Mouse (Mus musculus): ENCODE results near the gene Hmg20a. TPM values are rescaled to one million over a fixed set of nuclear protein-coding genes. Genes with fewer than 3 reads are reported as not detected.
"Not testable (repeated sequence)": the region's sequence is repeated elsewhere in the genome, so short reads cannot be mapped to it uniquely, and the experiment has no call there.

The Hmg20a gene
- total RNA-seq, 2 experiments from 2014 or later: 55.8 to 59.0 TPM

DNA sequence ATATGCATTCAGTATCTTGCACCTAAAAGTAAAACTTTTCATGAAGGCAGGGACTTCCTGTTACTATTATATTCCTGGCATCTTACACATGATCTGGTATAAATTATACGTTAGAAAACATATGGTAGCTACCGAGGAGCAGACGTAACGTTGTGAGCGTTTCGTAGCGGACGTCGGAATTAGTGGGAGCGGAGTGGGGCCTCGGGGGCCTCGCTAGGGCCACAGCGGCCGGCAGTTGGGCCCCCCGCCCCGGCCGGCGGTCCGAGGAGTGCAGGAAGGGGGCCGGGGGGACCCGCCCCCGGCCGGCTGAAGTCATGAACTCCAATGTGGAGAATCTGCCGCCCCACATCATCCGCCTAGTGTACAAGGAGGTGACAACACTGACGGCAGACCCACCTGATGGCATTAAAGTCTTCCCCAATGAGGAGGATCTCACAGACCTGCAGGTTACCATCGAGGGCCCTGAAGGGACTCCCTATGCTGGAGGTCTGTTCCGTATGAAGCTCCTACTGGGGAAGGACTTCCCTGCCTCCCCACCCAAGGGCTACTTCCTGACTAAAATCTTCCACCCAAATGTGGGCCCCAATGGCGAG is 19.0 kb downstream of the Hmg20a start:
- DNase-seq (ENCODE audit: low spot score in 2 of 2): not testable (repeated sequence)

DNA sequence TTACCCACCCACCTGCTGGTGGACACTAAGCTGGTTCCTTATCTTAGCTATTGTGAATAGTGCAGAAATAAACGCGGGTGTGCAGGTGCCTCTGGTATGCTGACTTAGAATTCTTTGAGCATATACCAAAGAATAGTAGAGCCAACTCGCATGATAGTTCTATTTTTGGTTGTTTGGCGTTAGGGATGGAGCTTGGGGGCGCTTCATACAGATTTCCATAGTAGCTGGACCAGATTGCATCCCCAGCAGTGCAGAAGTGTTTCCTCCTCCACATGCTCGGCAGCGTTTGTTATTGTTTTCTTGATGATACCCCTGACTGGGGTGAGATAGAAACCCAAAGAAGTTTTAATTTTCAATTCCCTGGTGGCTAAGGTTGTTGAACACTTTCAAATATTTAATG is 21.3 kb downstream of the Hmg20a start:
- DNase-seq (ENCODE audit: low spot score in 2 of 2): no peak

DNA sequence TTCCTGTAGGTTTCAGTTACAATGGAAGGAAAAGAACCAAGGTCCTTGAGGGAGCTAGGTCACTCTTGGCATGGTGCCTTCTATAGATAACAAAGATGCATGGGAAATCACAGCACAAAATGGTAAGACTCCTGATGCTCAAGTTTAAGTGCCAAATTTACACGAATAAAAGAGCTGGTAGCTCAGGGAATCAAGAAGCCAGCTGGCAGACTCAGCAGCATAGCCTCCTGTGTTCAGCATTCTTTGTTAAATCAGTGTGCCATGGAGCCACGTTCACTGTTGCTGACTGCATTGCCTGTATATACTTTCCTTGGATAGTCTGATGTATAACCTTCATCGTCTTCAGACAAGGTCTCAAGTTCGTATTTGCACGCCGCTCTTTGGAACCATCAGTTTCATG is 33.2 kb downstream of the Hmg20a start:
- DNase-seq (ENCODE audit: low spot score in 2 of 2): no peak

DNA sequence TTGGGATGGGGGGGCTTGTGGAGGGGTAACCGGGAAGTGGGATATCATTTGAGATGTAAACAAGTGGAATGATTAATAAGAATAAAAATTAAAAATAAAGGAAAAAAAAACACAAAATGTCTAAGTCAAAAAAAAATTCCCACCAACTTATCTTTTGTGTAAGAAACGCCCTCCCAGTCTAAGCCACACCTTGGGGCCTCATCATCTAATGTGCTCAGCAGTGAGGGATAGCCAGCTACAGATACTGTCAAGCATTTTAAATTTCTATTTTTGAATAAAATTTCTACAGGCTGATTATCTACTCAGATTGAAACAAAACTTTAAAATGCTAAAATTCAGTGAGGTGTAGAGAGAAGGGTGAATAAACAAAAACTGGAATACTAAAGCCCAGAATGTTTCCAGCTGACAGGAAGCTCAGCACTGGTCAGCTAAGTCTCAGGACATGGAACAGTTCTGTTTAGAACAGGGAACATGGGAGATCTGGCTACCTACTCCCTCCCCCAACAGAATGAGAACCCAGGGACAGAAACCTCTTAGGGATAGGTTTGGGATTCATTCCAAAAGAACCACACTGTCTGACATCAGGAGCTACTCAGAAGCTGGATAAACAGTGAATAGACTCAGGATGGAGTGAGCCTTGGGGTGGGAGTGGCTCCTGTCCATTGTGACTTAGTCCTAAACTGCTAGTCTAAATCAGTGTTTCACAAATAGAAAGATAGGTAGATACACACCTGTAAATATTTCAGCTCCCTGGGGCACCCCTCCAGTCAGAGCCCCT is 34.8 kb downstream of the Hmg20a start:
- DNase-seq (ENCODE audit: low spot score in 2 of 2): no peak

DNA sequence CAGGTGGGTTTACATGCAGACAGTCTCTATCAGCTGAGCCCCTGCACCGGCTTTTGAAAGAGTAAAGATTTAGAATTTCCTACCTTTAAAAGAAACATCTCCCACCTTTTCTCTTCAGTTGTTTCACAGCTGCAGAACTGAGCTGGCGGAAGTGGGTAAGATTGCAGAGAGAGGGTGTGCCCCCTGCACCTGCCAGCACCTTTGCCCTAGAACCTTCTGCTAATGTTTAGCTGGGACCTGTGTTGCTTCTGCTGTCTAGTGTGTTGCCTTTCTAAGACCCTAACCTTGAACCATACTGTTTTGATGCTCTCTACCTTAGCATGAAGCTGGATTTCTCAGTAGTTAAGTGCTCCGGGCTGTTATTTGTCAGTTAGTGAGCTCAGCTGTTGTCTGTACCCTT is 38.0 kb downstream of the Hmg20a start:
- DNase-seq (ENCODE audit: low spot score in 2 of 2): no peak

DNA sequence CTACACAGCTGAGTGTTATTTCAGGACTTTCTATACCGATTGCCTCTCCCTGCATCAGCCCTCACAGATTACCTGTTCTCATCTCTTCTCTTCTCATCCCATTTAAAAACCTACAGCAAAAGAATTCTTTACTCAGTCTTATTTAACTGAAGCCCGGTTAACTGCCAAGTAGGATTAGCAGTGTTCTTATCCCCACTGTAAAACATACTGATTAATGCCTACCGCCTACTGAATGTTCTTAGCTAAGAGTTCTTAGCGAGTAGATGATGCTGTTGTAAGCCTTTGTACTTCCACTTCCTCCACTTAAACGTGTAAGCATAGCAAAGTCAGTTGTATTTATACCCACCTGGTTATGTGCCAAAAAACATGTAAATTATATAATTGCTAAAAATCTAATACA is 42.6 kb downstream of the Hmg20a start:
- no peak for DNase-seq (ENCODE audit: low spot score in 2 of 2)

DNA sequence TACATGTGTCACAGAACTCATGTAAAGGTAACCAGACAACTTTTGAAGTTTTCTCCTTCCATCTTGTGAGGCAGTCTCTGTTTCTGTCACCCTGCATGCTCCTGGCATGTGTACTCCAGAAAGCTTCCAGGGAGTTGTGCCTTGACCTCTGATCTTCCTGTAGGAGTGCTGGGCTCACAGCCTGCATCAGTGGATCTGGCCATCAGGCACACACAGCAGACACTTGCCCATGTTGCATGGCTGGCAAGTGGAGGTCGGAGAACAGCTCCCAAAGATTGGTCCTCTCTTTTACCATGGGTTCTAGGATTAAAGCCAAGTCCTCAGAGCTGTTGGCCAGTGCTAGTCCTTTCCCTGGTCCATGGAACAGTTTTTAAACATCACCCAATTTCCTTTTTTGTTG is 44.2 kb downstream of the Hmg20a start:
- no peak for DNase-seq (ENCODE audit: low spot score in 2 of 2)

DNA sequence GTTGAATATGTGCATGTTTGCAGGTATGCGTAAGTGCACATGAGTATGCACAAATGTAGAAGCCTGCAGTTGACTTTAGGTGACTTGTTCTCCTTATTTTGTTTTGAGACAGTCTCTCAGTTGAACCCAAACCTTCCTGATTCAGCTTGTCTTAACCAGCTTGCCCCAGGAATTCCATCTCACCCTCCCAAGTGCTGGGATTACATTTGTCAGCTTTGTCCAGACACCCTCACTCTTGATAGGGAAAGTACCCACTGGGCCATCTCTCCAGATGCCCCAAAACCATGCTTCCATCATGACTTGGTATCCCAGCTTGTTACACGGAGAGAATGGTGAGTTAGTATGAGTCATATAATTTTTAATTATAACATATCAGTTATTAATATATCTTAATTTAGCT is 44.6 kb downstream of the Hmg20a start:
- DNase-seq (ENCODE audit: low spot score in 2 of 2): no peak

DNA sequence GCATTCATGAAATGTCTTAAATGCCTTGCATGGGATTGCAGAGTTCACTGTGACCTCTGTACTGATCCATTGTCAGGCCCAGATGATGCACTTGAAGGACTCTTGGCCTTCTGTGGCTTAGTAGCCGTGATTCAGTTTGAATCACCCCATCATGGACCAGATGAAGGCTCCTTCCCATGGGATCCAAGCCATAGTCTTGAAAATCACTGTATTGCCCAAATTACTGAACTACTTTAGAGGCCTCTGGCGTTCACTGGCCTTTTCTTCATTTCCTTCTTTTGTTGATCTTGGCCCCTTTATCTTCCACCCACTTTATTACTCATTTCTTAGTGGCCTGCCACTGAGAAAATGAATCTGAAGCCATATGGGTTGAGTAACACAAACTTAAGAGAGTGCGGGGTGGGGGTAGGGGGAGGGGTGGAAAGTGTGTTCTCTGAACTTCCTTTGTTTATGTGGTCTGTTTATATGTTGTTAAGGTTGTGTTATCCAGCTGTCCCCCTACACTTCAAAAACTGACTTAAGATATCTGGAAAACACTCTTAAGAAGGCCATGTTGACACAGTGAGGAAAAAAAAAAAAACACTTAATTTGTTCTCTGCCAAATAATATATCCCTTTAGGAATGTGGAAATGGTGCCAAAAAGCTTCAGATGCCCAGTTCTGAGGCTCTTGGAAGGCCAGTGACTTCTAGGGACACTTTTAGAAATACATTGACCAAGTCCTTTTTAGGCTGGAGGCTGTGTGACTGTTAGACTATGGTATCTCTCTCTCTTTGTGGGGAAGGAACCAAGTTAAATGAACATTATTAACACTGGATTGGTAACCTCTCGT is 45.5 kb downstream of the Hmg20a start:
- no peak for DNase-seq (ENCODE audit: low spot score in 2 of 2)

DNA sequence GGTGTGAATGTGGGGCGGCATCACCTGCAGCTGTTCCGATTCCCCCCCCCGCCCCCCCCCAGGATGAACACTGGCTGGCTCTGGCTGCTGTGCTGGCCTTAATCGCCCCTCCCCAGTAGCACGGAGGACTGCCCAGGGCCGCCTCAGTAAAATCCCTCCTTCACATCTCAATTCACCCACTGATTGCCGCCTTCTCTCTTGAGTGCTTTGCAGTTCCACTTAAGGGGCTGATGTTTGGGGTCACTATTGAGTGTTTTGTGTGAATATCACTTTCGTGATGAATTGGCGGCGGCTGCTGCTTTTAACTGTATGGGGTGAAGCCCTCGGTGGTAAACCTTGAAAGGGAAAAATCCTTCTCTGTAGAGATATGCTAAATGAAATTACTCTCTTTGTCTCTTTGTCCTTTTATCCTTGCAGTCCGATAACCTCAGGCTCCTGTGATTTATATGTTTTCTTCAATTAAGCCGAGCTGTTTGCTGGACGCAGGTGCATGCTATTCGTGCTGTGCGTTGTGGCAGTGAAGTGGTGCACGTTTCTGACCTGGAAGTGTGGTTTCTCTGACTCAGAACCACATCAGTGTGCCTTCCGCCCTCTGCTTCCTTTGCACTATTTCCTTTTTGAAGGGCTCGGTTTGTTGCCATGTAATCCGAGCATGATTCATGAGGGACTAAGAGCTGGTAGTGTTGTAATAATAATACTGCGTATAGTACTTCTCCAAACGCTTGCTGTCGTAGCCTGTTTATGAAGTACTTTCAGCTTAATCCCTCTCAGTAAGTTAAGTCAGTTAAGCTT is 46.6 kb downstream of the Hmg20a start:
- DNase-seq (ENCODE audit: low spot score in 2 of 2): no peak

DNA sequence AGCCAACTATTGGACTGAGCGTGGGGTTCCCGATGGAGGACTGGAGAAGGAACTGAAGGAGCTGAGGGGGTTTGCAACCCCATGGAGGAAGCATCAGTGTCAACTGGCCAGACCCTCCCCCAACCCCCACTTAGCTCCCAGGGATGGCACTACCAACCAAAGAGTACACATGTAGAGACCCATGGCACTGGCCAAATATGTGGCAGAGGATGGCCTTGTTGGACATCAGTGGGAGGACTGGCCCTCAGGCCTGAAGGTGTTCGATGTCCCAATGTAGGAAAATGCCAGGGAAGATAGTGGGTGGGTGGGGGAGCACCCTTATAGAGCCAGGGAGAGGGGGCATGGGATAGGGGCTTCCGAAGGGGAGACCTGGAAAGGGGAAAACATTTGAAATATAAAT is 47.8 kb downstream of the Hmg20a start:
- no peak for DNase-seq (ENCODE audit: low spot score in 2 of 2)

DNA sequence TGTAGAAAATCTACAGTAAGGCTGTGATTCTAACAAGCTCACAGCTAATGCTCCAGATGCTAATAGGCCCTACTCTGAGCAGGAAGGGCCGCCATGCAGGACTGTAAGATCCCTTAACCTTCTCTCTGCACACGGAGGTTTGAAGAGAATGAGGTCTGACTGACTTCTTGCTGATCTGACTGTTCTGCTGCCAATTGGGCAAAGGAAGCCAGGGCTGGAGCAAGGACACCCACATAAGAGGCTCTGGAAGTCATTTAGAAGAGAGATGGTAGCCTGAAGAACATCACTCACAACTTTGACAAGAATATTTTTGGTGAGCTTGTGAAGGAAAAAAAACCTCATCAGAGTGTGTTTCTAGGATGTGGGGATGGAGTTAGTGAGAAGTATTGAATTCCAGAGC is 51.2 kb downstream of the Hmg20a start:
- DNase-seq (ENCODE audit: low spot score in 2 of 2): no peak

DNA sequence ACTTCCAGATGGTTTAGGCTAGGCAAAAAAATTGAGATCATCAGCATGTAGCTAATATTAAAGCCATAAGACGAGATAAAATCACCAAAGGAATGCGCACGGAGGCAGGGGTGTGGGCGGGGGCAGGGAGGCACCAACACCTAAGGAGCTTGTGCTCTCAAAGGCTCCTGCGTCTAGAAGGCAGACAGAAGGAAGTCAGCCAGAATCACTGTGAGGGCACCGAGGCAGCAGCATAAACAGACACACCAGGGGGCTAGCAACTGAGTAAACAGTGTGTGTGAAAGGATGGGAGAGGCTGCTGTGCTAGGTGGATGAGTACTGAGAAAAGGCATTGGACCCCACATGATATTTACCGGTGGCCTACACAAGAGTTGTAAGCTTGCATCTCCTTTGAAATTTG is 51.9 kb downstream of the Hmg20a start:
- no peak for DNase-seq (ENCODE audit: low spot score in 2 of 2)

DNA sequence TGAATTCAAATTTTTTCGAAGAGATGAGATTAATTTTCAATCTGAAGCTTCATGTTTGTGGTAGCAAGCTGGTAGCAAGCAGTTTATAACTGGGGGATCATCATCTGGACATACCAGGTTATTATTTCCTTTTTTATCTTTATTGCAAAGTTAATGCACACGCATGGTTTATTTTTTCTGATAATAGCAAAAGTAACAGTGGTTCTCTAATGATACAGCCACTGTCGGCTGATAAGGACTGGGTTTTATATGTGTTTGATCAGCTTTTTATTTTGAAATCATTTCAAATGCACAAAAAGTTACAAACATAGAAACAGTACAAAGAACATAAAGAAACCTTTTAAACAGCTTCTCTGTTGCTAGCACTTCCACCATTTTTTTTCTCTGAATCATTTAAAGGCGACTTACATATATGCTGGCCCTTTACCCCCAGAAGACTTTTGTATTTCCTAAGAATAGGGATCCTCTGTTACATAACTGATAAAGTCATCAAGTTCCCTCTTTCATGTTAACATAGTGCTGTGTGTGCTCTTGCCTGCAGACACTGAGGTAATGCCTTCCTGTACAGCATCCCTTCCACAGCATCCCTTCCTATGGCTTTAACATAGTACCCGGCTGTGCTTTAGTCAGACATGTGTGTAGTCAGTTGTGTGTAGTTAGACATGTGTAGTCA is 60.7 kb downstream of the Hmg20a start:
- DNase-seq (ENCODE audit: low spot score in 2 of 2): no peak

DNA sequence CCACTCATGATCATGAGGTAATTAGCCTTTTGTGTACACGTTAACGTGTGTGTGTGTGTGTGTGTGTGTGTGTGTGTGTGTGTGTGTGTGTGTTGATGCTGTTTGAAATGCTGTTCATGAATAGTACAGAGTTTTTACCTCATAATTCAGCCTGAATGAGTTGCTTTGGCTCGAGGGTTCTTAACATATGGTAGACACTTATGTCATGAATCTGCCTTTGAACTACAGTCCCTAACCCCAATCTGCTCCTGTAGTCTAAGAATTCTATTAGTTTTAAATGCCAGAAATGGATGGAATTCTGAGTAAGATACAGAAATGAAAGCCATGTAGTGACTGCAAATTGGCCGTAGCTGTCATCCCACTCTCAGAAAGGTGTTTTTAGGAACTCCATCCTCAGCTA is 64.2 kb downstream of the Hmg20a start:
- no peak for DNase-seq (ENCODE audit: low spot score in 2 of 2)

DNA sequence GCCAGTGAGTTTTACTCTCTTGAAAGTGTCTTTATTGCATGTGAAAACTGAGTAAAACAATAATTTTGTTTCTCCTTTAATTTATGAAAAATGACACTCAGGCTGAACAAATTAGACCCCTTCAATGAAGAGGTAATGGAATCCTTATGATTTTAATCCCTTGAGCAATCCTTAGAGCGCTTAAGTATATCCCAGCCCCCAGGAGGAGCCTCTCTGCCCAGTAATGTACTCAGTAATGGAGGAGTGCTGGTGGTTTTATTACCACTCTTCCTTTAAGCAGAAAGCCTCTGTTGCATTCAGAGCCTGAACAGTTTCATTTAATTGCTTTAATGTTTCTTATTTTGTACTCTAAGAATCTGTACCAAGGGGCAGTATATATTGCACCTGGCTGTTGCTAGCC is 67.0 kb downstream of the Hmg20a start:
- DNase-seq (ENCODE audit: low spot score in 2 of 2): no peak

DNA sequence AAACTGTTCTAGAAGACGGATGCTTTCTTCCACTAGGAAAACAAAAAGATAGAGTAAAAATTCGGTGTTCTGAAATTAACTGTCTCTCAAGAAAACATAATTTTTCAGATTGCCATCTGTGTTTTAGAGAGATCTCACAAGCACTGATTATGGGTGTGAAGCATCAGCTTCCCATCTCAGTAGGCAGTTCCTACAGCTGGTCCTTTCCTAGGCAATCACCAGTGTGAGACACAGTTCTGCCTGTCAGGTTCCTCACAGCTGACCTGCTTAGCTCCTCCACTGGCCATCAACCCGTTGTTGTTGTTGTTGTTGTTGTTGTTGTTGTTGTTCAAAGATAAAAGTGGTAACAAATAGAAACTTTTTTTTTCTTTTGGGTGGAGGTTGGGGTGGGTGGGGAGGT is 67.7 kb downstream of the Hmg20a start:
- no peak for DNase-seq (ENCODE audit: low spot score in 2 of 2)

DNA sequence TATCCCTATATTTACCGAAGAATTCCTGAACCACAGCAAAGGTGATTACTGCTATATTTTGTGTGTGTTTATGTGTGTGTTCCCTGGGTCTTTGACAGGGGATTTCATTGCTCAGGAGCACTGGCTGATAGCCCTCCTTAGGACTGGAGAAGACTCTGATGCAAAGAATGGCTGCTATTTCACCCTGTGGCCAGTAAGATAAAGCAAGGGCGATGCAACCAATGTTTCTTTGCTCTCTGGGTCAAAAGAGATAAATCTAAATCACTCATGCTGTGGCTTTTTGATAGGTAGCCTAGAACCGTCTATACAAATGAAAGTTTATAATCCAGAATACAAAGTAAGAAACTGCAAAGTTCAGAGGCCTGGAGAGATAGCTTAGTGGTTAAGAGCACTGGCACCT is 69.2 kb downstream of the Hmg20a start:
- DNase-seq (ENCODE audit: low spot score in 2 of 2): no peak

DNA sequence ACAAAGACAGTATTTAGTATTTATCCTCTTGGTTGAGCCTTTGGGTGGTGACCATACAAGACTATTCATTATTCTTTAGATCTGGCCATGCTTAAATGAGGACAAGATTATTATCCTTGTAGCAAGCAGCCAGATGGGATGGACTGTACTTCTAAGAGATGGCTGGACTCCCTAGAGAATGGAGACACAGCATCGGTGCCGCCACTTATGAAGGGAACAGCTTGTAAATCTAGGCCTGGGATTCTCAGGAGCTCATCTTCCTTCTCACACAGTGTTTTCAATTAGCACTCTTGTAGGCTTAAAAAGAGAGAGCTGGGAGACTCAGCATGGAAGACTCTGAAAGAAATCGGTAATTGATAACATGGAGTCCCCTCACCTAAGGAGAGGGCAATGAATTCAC is 74.0 kb downstream of the Hmg20a start:
- no peak for DNase-seq (ENCODE audit: low spot score in 2 of 2)

DNA sequence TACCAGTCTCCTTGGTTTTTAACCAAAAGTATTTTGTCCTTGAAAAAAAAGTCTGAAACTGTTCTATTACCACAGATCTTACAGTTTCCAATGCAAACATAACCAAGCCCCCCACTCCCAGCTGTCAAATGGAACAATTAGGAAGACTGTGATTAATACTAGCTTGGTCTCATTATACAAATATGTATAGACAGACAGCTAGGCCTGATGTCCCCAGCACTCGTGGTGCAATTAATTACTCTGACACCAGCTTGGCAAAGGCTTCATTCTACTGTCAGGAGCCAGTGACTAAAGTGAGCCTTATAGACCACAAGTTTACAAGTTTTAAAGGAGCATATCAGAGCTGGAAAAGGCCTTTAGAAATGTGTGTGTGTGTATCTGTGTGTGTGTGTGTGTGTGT is 74.5 kb downstream of the Hmg20a start:
- no peak for DNase-seq (ENCODE audit: low spot score in 2 of 2)

DNA sequence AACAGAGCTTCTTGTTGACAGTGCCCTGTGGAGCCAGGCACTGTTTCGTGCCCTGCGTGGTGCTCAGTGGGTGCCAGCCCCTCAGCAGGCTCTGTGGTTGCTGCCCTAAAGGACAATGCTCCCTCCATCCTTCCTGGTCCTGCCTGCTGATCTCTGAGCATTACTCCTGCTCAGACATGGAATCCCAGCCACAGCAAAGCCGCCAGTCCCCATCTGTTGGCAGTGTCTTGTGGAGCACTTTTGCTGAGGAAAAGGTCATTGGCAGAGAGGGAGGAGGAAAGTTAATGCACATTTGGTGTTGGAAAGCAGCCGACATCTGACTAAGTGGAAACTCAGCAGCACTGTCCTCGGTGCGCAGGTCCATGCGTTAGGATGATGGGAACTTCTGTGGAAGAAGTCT is 76.7 kb downstream of the Hmg20a start:
- no peak for DNase-seq (ENCODE audit: low spot score in 2 of 2)
